Mouse (Mus musculus) lung, adult 2 months (tissue): ENCODE data around the gene Mas1. TPM values are rescaled to one million over a fixed set of nuclear protein-coding genes. Genes with fewer than 3 reads are reported as not detected.
"Not testable (repeated sequence)": the region's sequence is repeated elsewhere in the genome, so short reads cannot be mapped to it uniquely, and the experiment has no call there.

Source experiments
- DNase-seq: peaks from one replicate; pipeline ENCODE4 v3.0.0; 2022
- H3K4me1 ChIP-seq: fragments of 200-500 bp; 2 replicates; pipeline ENCODE4 v1.6.1; 2011; ENCODE audit warnings: low read length; ENCODE audit not compliant: control insufficient read depth, insufficient read depth
- H3K4me3 ChIP-seq: fragments of 200-500 bp; replicated peaks from 2 replicates; pipeline ENCODE3; 2011; ENCODE audit warnings: low read depth, mild to moderate bottlenecking, control low read depth, low read length; ENCODE audit errors: extremely low read depth
- CTCF ChIP-seq: fragments of 200-500 bp; IDR thresholded peaks from 2 replicates; pipeline ENCODE4 v1.5.1; 2011; ENCODE audit warnings: mild to moderate bottlenecking, low read length, control low read depth; ENCODE audit not compliant: insufficient read depth
- POLR2A ChIP-seq: fragments of 200-500 bp; IDR thresholded peaks from 2 replicates; pipeline ENCODE4 v1.6.1; 2011; ENCODE audit warnings: low read depth, mild to moderate bottlenecking, control low read depth, low read length, borderline replicate concordance; ENCODE audit errors: extremely low read depth
- WGBS: fragments of 180-500 bp; shearing (Covaris S2); methylation state at CpG from one replicate; pipeline ENCODE4 v1.1.7; 2018; 5-methylcytosine and 5-hydroxymethylcytosine counted together
- polyA plus RNA-seq: library from polyadenylated mRNA; depleted of rRNA; stranded (reverse); fragments of >200 nt; gene quantifications from 2 replicates; pipeline ENCODE4 v1.2.3, GENCODE M21; 2012

Mas1 gene
- polyA plus RNA-seq, 1 experiment: 0.12 TPM

GRCm38 (mm10) chr17:12903372-12904333 is 35.7 kb upstream of the Mas1 start:
- TF ChIP-seq CTCF (no peak), POLR2A (no peak)
- Histone ChIP-seq H3K4me1 (no peaks in the 10 kb centered on the region), H3K4me3 (no peak overlapping the region)
- DNase-seq: peak; percentile 35
- WGBS: 59% methylated on average over 11 of the region's 12 CpGs

GRCm38 (mm10) chr17:12902291-12902690 is 34.3 kb upstream of the Mas1 start:
- 74% methylated on average over 6 of the region's 6 CpGs for WGBS
- no peak for DNase-seq
- Histone ChIP-seq H3K4me3 (no peak overlapping the region), H3K4me1 (no peaks in the 10 kb centered on the region)
- TF ChIP-seq CTCF (no peak), POLR2A (no peak)

- WGBS: 49% methylated on average over 2 of the region's 2 CpGs
- not testable (repeated sequence) for H3K4me1 ChIP-seq, H3K4me3 ChIP-seq, DNase-seq
Observed at GRCm38 (mm10) chr17:12898607-12899006, 30.7 kb upstream of the Mas1 start.

- WGBS: 92% methylated on average over 5 of the region's 5 CpGs
- Histone ChIP-seq H3K4me3 (no peak overlapping the region), H3K4me1 (no peaks in the 10 kb centered on the region)
- TF ChIP-seq CTCF: no peak
- TF ChIP-seq POLR2A: no peak
- no peak for DNase-seq
Observed at GRCm38 (mm10) chr17:12897674-12898073, 29.7 kb upstream of the Mas1 start.

- H3K4me1 ChIP-seq: no peaks in the 10 kb centered on the region
- TF ChIP-seq POLR2A (no peak), CTCF (no peak)
- DNase-seq: no peak
- no peak overlapping the region for H3K4me3 ChIP-seq
- 82% methylated on average over 9 of the region's 9 CpGs for WGBS
Observed at GRCm38 (mm10) chr17:12892033-12892432, 24.1 kb upstream of the Mas1 start.

- TF ChIP-seq POLR2A (no peak), CTCF (no peak)
- DNase-seq: no peak
- 77% methylated on average over 4 of the region's 4 CpGs for WGBS
- Histone ChIP-seq H3K4me3 (no peak overlapping the region), H3K4me1 (no peaks in the 10 kb centered on the region)
Observed at GRCm38 (mm10) chr17:12891054-12891453, 23.1 kb upstream of the Mas1 start.

- no peak for DNase-seq
- WGBS: 54% methylated on average over 15 of the region's 15 CpGs
- H3K4me1 ChIP-seq: no peaks in the 10 kb centered on the region
- no peak for TF ChIP-seq POLR2A
- no peak for TF ChIP-seq CTCF
- H3K4me3 ChIP-seq: no peak overlapping the region
Observed at GRCm38 (mm10) chr17:12887021-12887775, 19.3 kb upstream of the Mas1 start.

- no peak for DNase-seq
- no peaks in the 10 kb centered on the region for H3K4me1 ChIP-seq
- 36% methylated on average over 6 of the region's 6 CpGs for WGBS
- H3K4me3 ChIP-seq: no peak overlapping the region
- TF ChIP-seq POLR2A: no peak
- TF ChIP-seq CTCF: no peak
Observed at GRCm38 (mm10) chr17:12886620-12887019, 18.7 kb upstream of the Mas1 start.

GRCm38 (mm10) chr17:12881216-12881615 is 13.3 kb upstream of the Mas1 start:
- Histone ChIP-seq H3K4me3 (no peak overlapping the region), H3K4me1 (no peaks in the 10 kb centered on the region)
- TF ChIP-seq POLR2A (no peak), CTCF (no peak)
- no peak for DNase-seq
- 90% methylated on average over 1 of the region's 1 CpGs for WGBS
